Mouse (Mus musculus): ENCODE results near the gene Serpinb11.

Serpinb11 gene

GRCm38 (mm10) chr1:107360898-107361297 lies at the start of gene Serpinb11:
Gene Serpinb11 (plus strand): TSS chr1:107361198.
- in situ Hi-C loops (cut with MboI; ENCODE audit: unreplicated experiment in 2 of 2) = no loop called here

GRCm38 (mm10) chr1:107345979-107346378 lies 15.0 kb upstream of the Serpinb11 start:
- in situ Hi-C loops (cut with MboI; ENCODE audit: unreplicated experiment in 2 of 2) = no loop called here

- in situ Hi-C loops (cut with MboI; ENCODE audit: unreplicated experiment in 2 of 2) = no loop called here
Observed at GRCm38 (mm10) chr1:107346788-107347187, 14.2 kb upstream of the Serpinb11 start.

GRCm38 (mm10) chr1:107350392-107350791 lies 10.6 kb upstream of the Serpinb11 start:
- in situ Hi-C loops (cut with MboI; ENCODE audit: unreplicated experiment in 2 of 2) = loop anchor here in 1 of 2 experiments (10.0 kb wide), 1 partner anchor 104 kb away; no protein-coding TSS in a partner anchor

- in situ Hi-C loops (cut with MboI; ENCODE audit: unreplicated experiment in 2 of 2) = loop anchor here in 1 of 2 experiments (10.0 kb wide), 1 partner anchor 104 kb away; no protein-coding TSS in a partner anchor
Observed at GRCm38 (mm10) chr1:107351115-107351514, 9.9 kb upstream of the Serpinb11 start.

GRCm38 (mm10) chr1:107353046-107353445 lies 8.0 kb upstream of the Serpinb11 start:
- in situ Hi-C loops (cut with MboI; ENCODE audit: unreplicated experiment in 2 of 2) = loop anchor here in 1 of 2 experiments (10.0 kb wide), 1 partner anchor 102 kb away; no protein-coding TSS in a partner anchor

DNA sequence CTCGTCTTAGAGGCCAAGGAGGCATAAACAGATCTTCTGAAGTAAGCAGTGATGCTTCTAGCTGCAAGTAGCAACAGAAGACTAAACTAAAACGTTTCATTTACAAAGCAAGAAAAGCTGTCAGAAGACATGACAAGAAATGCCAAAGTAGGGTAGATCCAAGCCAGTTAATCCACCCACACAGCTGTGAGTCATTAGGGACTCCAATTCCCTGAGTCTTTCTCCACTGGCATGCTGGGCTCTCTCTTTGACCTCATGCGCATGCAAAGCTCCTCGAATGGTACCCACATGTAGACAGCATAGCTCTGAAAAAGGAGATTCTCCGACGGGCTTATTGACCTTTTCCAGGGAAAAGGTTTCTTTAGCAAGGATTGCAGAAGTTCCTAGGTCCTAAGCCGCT lies 5.0 kb downstream of the Serpinb11 start:
- in situ Hi-C loops (cut with MboI; ENCODE audit: unreplicated experiment in 2 of 2) = no loop called here

DNA sequence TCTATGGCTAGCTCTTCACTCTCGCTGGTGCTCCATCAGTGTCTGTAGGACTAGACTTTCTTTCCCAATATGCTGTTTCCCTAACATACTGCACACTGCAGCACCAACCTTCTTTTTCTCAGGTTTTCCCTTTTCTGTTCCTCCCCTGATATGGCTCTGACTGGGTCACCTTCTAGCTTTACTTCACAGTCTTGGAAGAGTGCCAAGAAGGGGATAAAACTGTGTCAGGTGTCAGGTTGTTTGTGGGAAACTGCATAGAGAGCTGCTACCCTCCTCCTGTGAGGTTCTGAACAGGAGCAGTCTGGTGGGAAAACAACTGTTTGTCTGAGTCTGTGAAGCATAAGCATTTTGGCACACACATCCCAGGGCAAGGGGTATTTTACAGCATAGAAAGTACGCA lies 7.9 kb downstream of the Serpinb11 start:
- in situ Hi-C loops (cut with MboI; ENCODE audit: unreplicated experiment in 2 of 2) = no loop called here

- in situ Hi-C loops (cut with MboI; ENCODE audit: unreplicated experiment in 2 of 2) = no loop called here
Observed at GRCm38 (mm10) chr1:107376952-107377351, 16.0 kb downstream of the Serpinb11 start.

DNA sequence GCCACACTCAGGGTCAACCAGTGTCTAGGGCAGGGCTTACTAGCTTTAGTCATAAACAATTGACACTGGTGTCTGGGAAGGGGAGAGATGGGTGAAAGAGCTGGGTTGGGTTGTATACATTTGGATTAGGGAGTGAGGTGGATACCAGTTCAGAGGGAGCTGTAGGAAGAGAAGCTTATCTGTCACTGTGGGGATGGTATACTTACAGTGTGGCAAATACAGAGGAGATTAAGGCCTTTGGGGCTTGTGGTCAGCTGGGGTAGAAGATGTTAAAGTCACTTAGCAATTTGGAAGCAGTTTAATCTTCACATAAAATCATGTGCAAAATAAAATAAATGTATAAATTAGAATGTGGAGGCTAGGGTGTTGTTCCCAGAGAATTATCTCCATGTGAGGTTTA lies 17.4 kb downstream of the Serpinb11 start:
- in situ Hi-C loops (cut with MboI; ENCODE audit: unreplicated experiment in 2 of 2) = no loop called here

DNA sequence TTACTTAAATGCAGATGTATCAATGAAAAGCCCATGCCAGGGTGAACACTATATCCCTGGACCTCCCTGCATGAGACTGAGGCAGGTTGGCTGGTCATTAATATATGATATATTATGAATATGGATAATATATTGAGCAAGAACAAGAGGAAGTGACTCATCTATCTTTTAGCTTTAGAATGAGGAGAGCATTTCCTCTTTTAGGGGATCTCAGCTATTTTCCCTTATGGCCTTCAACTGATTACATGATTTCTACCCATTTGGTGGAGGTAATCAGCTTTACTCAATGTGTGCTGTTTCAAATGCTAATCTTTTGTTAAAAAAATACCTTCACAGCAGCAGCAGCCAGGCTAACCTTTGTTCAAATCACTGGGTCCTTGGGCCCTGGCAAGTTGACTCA lies 20.5 kb downstream of the Serpinb11 start:
- in situ Hi-C loops (cut with MboI; ENCODE audit: unreplicated experiment in 2 of 2) = no loop called here

- in situ Hi-C loops (cut with MboI; ENCODE audit: unreplicated experiment in 2 of 2) = no loop called here
Observed at GRCm38 (mm10) chr1:107382404-107382803, 21.4 kb downstream of the Serpinb11 start.

GRCm38 (mm10) chr1:107384532-107384931 lies 23.5 kb downstream of the Serpinb11 start:
- in situ Hi-C loops (cut with MboI; ENCODE audit: unreplicated experiment in 2 of 2) = no loop called here

DNA sequence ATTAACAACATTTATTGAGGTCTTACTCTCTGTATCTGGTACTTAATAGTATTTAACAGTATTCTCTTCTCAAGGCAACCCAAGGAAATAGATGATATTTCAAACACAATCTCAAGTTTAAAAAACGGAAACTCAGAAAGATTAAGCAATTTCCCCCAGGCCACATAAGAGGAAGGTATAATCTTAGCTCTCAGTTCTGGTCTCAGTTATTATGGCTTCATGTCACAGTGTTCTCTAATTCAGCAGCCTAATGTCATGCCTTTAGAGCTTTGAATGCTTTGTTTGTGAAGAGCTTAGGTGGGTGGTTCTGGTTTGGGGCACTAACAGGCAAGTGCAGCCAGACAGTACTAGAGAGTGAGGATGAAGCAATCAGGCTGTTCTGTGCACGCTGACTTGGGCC lies 28.8 kb downstream of the Serpinb11 start:
- in situ Hi-C loops (cut with MboI; ENCODE audit: unreplicated experiment in 2 of 2) = no loop called here

DNA sequence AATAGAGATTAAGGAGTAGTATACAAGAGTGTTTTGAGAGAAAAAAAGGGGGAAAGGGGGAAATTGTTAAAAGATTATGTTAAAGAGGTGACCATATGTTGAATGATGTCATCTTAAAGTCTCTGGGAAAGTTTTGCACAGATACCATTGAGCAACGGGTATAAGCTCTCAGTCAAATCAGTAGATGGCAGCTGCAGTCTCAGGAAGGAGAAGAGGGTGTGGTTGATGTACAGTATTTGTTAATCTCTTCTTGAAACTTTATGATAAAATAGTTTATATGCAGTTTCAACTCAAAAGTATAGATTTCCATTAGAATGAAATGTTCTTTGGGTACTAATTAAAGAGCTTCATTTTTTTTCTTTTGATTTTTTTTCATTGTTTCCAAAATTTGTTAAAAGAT lies 36.5 kb downstream of the Serpinb11 start:
- in situ Hi-C loops (cut with MboI; ENCODE audit: unreplicated experiment in 2 of 2) = no loop called here

GRCm38 (mm10) chr1:107399355-107399754 lies 38.4 kb downstream of the Serpinb11 start, which contains the start of gene Serpinb7:
Gene Serpinb7 (plus strand): TSS chr1:107399655.
- in situ Hi-C loops (cut with MboI; ENCODE audit: unreplicated experiment in 2 of 2) = no loop called here

GRCm38 (mm10) chr1:107402082-107402481 lies 41.1 kb downstream of the Serpinb11 start:
- in situ Hi-C loops (cut with MboI; ENCODE audit: unreplicated experiment in 2 of 2) = no loop called here

DNA sequence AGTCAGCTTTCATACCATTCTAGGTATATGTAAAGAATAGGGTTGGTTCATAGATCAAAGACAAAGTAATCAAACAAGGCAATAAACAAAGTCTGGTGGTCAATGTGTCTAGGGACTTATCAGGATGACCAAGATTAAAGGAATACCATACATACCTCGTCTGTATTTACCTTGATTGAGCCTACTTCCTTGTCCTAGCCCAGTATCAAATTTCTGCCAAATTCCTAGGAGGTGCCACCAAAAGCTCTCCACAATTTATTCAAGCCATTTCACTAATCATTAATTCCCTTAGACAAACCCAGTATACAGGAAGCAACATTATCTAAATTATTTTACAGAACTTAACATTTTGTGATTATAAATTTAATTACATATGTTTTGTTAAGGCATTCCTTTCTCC lies 53.7 kb downstream of the Serpinb11 start:
- in situ Hi-C loops (cut with MboI; ENCODE audit: unreplicated experiment in 2 of 2) = no loop called here

DNA sequence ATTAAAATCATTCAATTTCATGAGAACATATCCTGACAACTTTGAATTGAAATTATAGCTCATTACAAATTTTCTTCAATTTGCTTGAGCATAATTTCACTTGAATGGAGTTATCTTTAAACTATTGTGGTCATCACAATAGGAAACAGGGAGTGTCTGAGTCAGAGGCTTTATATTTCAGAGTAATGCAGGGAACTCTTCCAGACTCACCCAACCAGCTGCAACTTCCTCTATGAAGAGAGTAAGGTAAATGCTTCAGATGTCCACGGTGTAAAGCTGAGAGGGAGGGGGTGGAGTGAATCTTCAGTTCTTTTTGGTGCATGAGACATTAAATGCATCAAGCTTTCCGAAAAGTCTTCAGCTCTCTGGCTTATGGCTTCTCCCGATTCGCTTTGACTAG lies 61.5 kb downstream of the Serpinb11 start:
- in situ Hi-C loops (cut with MboI; ENCODE audit: unreplicated experiment in 2 of 2) = no loop called here

Data from v-Abl transformed pro-B cells (cell line).